Mouse (Mus musculus) embryo, embryonic 11.5 days (tissue): ENCODE measurements around the gene Kbtbd12.

Experiments used
- DNase-seq: peaks from one replicate; pipeline ENCODE4 v3.0.0-alpha.2; 2012; ENCODE audit warnings: low read depth, low spot score

Kbtbd12 gene

DNA sequence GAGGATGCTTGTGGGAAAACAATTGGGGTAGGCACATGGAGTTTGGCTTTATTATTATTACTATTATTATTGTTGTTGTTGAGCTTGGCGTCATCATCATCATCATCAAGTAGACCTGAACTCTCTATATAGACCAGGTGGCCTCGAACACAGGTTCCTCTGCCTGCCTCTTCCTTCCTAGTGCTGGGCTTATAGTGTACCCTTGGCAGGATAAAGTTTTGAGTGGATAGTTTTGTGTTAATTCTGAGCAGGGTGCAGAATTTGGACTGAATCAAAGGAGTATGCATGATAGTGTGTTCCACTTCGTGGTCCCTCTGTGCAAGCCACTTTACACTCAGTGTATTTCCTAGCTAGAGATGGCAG, 137.4 kb downstream of the Kbtbd12 start:
- DNase-seq, result no peak

DNA sequence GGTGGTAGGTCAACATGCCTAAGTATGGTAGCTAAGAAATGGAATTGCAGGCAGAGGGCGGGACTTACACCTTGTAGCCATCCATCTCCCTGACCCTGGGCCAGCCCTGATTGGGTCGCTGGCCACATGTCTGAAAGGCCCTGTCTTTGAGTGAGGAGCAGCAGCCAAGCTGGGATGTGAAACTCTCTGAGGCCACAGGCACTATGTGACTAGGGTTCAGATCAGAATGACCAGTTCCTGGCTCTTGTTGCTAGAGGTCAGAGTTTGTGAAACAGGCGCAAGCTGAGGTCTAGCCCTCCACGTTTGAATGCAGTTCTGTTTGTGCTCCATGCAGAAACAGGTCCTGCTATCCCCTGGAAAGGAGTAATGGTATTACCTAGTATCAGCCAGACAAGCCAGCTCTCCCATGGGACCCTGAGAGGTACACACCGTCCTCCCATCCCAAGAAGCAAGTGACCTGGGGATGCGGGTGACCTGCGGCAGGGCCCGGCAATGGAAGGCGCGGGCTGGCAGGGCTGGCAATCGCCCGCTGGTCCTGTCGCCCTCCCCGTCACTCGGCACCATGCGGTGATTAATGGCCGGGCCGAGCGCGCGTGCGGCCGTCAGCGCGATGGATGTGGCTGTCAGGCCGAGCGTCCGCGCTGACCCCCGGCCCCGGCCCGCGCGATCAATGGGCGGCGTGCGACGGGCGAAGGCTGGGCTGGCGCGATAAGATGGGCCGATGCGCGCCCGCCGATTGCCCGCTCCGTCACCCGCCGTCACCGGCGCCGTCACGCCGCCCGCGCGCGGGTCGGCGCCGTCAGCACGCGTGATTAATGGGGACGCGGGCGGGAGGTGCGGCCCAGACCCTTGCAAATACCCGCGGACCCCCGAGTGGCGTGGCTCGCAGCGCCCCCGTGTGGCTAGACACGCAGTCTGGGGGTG, 138.0 kb downstream of the Kbtbd12 start:
- DNase-seq, result peak; percentile 65
